Mouse (Mus musculus): Measurements from ENCODE around the gene Ndufb4. TPM values are rescaled to one million over a fixed set of nuclear protein-coding genes. Genes with fewer than 3 reads are reported as not detected.
"Not testable (repeated sequence)": the region's sequence is repeated elsewhere in the genome, so short reads cannot be mapped to it uniquely, and the experiment has no call there.

Gene Ndufb4
- 16.8 and 24.1 TPM in 2 replicates for total RNA-seq (2017)

DNA sequence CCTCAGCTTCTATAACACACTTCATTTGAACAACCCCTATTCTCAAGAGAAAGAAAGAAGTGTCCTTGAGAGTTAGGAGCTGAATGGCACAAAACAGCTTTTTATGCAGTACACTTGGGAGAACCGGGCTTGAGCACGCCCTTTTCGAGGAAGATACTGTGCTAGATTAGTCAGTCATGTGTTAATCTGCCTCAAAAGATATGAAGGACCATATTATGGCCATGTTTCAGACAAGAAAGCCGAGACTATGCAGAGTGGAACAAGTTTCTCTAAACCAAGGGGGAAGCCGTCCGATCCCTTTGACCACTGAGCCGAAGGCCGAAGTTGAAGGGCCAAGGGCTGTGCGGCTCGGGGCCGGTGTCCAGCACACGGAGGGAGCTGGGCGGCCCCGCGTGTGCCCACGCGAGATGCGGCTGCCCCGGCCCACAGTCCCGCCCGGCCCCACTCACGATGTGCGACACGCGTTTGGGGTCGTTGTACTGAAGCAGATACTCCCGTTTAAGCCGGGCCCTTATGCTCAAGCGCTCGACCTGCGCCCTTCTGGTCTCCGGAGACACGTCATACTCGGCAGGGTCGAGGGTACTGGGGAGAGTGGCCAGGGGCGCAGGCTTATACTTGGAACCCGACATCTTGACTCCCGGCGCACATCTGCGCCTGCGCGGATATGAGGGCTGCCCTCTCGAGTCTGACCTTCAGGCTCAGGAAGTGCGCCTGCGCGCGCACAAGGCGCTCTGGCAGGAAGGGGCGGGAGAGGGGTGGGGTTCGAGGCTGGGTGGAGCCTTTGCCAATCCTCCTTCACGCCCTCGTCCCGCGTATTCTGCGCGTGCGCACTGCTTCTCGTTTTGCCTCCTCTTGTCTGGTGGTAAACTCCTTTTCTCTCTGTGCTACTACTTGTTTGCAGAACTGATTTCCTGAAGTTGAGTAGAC lies at the start of gene Ndufb4:
Ndufb4 (minus strand) TSS at position 723 of the 927 bp plus-strand sequence.
- peak; percentile 97 to 98 for ATAC-seq (replicated peaks in 1 of 2; ENCODE audit: insufficient read depth in 1 of 2, low FRiP score in 2 of 2, low TSS enrichment in 1 of 2, low read depth in 1 of 2, poor library complexity in 2 of 2, severe bottlenecking in 2 of 2)

DNA sequence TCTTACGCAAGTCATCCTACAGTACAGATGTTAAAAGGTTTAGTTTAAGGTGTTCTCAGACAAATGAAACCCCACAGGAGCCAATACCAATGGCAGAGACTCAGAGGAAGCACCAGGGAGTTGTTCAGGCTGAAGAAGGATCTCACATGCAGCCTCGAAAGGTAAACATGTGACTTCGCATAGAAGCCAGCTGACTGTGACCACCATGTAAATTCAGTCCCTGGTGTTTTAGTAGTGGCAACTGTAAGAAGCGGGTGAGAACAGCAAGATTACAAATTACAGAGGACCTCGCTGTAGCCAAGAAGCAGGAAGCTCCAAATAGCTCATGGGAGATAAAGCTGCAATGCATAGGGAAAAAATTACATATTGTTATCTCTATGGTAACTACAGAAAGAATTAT lies 49.6 kb upstream of the Ndufb4 start:
- no peak for ATAC-seq (replicated peaks in 1 of 2; ENCODE audit: insufficient read depth in 1 of 2, low FRiP score in 2 of 2, low TSS enrichment in 1 of 2, low read depth in 1 of 2, poor library complexity in 2 of 2, severe bottlenecking in 2 of 2)

DNA sequence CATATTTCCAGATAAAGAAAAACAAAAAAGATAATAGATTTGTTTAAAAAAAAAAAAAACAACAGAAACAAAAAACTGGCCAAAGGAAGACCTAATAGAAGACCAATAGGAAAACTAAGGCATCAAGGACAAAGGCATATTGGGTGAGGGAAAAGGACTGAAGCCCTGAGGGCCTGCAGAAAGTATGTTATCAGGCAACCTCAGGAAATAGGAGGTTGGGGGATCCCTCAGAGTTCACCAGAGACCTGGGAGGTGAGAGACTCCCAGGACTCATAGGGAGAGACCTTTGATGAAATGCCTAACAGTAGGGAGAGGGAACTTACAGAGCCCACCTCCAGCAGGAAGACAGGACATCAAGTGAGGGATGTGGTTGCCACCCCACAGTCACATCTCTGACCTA lies 45.8 kb upstream of the Ndufb4 start:
- ATAC-seq (replicated peaks in 1 of 2; ENCODE audit: insufficient read depth in 1 of 2, low FRiP score in 2 of 2, low TSS enrichment in 1 of 2, low read depth in 1 of 2, poor library complexity in 2 of 2, severe bottlenecking in 2 of 2): not testable (repeated sequence)

DNA sequence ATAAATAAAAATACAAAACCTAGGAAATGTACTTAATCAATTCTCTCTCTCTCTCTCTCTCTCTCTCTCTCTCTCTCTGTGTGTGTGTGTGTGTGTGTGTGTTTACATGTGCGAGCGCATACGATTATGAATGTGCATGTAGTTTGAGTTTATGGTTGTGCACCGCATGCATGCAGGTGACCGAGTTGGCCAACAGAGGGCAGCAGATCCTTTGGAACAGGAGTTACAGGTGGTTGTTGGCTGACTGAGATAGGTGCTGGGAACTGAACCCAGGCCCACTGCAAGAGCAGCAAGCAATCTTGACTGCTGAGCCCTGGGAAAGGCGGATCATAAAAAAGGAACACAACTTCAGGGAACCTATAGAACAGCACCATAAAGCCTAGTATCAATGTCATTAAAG lies 44.5 kb upstream of the Ndufb4 start:
- no peak for ATAC-seq (replicated peaks in 1 of 2; ENCODE audit: insufficient read depth in 1 of 2, low FRiP score in 2 of 2, low TSS enrichment in 1 of 2, low read depth in 1 of 2, poor library complexity in 2 of 2, severe bottlenecking in 2 of 2)

DNA sequence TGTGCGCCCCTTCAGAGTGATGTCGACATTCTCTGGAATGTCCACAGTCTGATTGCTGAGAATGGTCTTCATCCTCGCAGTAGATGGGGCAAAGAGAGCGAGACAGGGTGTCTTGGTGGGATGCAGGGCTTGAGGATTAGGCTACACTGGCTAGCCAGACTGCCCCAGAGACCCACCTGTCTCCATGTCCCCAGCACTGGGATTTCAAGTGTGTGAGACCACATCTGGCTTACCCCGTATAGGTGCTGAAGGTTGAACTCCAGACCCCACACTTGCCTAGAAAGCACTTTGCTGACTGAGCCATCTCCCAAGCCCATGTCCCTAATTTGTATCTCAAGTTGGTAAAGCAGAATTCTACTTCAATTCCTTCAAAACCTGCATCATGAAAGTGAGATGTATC lies 43.0 kb upstream of the Ndufb4 start:
- ATAC-seq (replicated peaks in 1 of 2; ENCODE audit: insufficient read depth in 1 of 2, low FRiP score in 2 of 2, low TSS enrichment in 1 of 2, low read depth in 1 of 2, poor library complexity in 2 of 2, severe bottlenecking in 2 of 2): no peak

DNA sequence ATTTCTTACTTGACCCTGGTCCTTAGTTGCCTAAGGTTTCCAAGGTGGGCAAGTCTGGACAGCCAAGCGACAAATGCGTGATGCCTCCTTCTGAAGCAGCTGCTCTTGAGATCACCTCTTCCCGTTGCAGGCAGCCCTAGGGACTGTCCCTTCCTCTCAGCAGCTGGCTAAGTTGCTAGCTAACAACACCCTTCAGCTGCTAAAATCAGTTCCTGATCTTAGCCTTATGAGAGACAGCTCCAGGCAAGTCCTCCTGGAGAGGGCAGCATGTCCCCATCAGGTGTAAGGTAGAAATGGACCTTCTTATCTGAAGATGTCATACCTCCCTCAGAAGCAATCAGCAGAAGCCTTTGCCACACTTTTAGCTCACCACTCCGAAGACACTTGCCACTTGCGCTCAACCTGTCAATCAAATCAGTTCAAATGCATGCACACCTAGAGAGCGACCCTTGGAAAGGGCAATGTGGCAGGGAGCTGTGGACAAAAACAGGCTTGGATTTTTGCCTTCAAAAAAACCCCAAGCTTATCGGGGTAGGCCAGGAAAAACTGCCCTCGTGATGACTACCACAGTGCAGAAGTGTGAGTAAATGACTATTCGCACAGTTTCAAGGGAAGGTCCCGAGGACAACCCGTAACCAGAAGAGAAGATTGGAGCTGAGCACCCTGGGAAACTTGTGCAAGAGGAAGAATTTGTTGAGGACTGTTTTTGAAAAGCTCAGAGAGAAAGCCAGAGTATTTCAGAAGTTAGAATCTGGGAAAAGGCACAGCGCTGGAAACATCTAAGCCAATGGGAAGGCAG lies 36.9 kb upstream of the Ndufb4 start:
- ATAC-seq (replicated peaks in 1 of 2; ENCODE audit: insufficient read depth in 1 of 2, low FRiP score in 2 of 2, low TSS enrichment in 1 of 2, low read depth in 1 of 2, poor library complexity in 2 of 2, severe bottlenecking in 2 of 2): no peak

DNA sequence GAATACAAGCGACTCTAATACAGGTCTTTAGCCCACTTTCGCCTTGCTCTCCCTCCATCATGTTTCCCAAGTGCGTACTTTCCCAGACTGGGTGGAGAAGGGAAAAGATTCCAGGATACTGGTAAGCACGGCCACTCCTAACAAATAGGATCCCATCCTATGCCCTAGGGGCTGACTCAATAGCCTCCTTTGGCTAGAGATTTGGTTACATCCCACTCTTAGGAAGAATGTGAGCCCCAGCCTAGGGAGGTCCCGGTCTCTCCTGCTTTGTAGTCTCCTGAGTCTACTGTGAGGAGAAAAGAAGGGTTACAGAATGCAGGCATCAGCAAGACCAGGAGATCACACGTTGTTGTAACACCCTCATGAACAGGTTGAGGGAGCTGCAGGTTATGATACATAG lies 36.2 kb upstream of the Ndufb4 start:
- ATAC-seq (replicated peaks in 1 of 2; ENCODE audit: insufficient read depth in 1 of 2, low FRiP score in 2 of 2, low TSS enrichment in 1 of 2, low read depth in 1 of 2, poor library complexity in 2 of 2, severe bottlenecking in 2 of 2): no peak

DNA sequence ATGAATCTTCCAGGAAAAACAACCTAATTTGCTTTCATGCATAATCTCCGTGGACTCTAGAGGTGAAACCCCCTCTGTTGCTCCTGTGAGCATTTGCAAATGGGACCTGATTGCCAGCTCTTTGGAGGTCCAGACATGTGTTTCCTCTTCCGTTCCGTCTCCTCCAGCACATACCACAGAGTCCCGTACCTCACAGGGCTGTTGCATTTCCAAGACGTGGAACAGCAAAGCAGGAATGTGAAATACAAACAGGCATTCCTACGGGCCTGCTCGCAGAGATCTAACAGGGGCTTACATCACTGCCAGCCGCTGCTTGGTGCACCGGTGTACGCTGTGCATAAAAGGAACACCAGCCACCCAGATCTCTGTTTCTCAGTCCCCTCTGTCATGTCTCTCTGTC lies 35.7 kb upstream of the Ndufb4 start:
- ATAC-seq (replicated peaks in 1 of 2; ENCODE audit: insufficient read depth in 1 of 2, low FRiP score in 2 of 2, low TSS enrichment in 1 of 2, low read depth in 1 of 2, poor library complexity in 2 of 2, severe bottlenecking in 2 of 2): no peak; a peak in 1 of 4 replicates

DNA sequence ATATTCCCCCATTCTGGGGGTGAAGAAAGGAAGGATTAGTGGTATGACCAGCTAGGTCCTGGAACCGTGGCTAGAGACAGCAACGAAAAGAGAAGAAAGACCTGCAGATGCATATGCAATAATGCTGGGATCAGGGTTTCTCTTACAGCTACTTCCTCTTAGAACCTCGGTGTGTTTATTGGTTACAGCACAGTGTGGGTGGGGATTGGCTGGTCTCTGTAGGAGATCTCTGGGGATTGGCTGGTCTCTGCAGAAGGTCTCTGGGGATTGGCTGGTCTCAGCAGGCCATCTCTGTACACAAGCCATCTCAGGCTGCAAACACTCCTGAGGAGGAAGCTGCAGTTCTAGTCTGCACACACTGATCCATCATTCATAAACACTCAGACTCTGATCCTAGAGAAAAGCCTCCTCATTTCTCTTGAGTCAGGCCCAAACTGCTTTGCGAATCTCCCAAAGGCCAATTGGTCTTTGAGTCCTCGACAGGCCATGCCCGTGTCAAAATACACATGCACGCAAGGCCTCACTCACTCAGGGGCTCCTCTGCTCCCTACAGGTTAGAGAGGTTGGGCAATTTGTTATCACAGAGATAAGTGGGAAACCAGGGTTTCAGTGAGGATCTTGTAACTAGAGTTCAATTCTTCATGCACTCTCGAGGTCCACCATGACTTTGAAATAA lies 35.1 kb upstream of the Ndufb4 start:
- ATAC-seq (replicated peaks in 1 of 2; ENCODE audit: insufficient read depth in 1 of 2, low FRiP score in 2 of 2, low TSS enrichment in 1 of 2, low read depth in 1 of 2, poor library complexity in 2 of 2, severe bottlenecking in 2 of 2): peak; percentile 69 to 78

DNA sequence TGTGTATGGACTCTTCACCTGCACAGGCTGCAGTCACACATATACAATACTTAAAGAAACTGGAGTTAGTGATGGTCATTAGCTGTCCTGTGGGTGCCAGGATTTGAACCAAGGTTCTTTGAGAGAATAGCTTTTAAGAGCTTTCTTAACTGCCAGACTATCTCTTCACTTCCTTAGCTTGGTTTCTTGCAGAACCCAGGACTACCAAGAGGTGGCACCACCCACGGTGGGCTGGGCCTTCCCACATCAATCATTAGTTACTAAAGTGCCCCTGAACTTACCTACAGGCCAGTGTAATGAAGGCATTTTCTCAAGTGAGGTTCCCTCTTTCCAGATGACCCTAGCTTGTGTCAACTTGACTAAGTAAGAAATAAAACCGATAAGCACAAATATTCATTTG lies 33.9 kb upstream of the Ndufb4 start:
- no peak for ATAC-seq (replicated peaks in 1 of 2; ENCODE audit: insufficient read depth in 1 of 2, low FRiP score in 2 of 2, low TSS enrichment in 1 of 2, low read depth in 1 of 2, poor library complexity in 2 of 2, severe bottlenecking in 2 of 2)

DNA sequence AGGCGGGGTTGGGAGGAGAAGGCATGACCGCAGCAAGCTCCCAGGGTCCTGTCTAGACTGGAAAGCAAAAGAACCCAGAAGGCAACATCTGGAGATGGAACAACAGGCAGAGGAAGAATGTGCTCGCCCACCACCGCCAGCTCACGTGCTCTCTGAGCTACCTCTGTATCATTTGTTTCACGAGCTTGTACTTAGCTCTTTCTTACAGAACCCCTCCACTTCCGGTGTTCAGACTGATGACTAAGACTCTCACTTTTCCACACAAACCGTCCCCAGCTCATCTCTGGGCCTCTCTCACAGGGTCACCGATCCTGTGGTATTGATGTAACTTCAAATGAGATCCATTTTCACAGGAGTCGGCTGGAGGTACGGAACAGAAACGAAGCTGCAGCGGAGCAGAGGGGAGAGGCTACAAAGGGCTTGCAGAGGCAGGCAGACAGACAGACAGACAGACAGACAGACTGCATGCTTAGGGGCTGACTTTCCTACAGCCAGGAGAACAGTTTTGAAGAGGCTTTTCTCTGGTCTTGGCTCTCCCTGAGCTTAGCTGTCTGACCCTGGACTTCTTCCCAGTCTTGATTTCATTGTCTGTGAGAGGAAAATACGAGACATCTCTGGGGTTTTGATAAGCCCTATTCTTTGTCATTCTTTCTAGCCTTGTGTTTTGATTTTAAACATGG lies 33.2 kb upstream of the Ndufb4 start:
- ATAC-seq (replicated peaks in 1 of 2; ENCODE audit: insufficient read depth in 1 of 2, low FRiP score in 2 of 2, low TSS enrichment in 1 of 2, low read depth in 1 of 2, poor library complexity in 2 of 2, severe bottlenecking in 2 of 2): no peak

DNA sequence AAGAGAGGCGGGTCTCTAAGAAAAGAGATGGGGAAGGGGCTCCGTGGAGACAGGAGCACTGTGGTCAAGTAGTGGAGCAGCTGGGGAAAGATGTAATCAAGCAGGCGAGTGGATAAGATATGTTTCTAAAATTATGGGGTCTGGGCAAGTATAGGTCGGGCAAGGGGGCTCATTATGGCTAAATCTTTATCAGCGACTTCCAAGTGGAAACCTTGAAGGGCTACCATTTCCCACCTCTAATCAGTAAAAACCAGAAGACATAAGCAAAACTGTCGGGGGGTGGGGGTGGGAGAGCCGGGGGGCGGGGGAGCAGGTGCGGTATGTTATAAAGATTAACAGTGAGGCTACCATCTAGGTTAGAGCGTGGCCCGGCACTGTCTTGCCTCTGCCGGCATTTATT lies 32.6 kb upstream of the Ndufb4 start:
- no peak for ATAC-seq (replicated peaks in 1 of 2; ENCODE audit: insufficient read depth in 1 of 2, low FRiP score in 2 of 2, low TSS enrichment in 1 of 2, low read depth in 1 of 2, poor library complexity in 2 of 2, severe bottlenecking in 2 of 2)

DNA sequence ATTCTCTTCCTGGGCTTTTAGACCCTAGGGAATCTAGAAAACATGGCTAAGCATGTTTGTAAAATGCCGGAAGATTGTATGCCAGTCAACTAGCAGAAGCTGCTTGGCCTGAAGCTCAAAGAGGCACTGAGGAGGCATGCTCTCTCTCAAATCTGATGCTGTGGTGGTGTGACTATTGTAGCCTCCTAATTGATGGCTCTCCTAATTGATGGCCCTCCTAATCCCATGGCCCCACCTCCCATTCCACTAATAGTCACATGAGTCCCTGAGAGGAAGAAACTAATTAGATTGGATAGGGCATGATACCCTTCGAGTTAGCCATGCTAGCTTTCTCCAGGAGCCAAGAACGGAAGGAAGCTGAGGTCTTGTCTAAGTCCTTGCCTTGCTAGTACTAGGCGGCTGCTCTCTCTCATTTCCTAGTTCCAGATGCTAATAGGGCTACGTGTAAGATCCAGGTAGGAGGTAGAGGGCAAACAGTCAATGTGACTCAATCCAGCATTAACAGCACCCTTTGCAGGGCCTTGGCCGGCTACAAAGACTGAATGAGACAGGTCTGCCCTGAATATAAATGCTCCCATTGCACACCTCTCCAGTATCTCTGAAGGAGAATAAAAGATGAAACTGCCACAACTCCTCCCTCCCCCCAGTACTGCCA lies 31.8 kb upstream of the Ndufb4 start:
- ATAC-seq (replicated peaks in 1 of 2; ENCODE audit: insufficient read depth in 1 of 2, low FRiP score in 2 of 2, low TSS enrichment in 1 of 2, low read depth in 1 of 2, poor library complexity in 2 of 2, severe bottlenecking in 2 of 2): no peak

DNA sequence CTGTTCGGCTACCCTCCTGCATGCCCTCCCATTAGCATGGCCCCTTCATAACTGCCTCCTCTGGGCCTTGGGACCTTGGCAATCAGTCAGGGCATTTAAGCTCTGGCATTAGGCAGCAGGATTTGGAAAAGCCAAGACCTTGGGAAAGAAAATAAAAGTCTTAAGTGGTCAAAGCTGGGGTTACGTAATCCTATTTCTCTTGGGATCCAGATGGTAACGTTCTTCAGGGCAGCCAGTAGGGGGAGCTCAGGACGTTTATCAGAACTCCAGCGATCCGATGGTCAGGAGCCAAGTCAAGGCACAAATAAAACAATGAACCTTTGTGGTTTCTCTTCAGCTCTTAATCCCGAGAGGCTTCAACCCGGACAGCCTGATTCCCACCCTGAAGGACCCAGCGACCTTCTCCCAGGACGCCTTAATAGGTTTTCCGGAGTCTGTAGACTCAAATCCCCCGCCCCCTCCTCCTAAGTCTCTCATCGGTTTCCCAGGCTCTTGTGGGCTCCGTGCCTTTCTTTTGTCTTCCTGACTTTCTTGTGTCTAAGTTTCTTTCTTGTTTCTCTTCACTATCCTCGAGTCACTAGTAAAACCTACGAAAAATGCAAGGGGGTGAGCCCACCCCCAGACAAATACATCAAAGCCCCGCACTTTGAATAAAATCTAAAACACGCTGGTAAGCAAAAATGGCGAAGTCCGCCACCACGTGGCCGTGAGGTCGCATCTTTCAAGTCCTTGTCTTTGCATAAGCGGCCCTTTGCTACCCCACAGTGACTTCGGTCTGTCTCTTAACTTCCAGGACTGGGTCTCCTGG lies 30.6 kb upstream of the Ndufb4 start:
- ATAC-seq (replicated peaks in 1 of 2; ENCODE audit: insufficient read depth in 1 of 2, low FRiP score in 2 of 2, low TSS enrichment in 1 of 2, low read depth in 1 of 2, poor library complexity in 2 of 2, severe bottlenecking in 2 of 2): peak; percentile 73

DNA sequence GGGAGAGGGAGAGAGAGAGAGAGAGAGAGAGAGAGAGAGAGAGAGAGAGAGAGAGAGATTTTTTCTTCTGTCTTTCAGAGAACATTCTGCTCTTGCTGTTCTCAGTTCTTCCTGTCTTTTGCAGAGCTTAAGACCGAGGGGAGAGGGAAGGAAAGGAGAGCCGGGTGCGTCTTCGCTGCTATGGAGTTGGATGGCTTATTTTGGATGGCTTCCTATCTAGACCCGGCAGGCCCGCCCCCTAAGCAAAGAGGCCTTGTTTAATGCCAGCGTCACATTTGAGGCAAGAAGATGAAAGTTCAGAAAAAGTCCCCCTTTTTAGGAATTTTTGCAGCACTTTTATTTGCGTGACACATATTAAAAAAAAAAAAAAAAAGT lies 30.0 kb upstream of the Ndufb4 start:
- ATAC-seq (replicated peaks in 1 of 2; ENCODE audit: insufficient read depth in 1 of 2, low FRiP score in 2 of 2, low TSS enrichment in 1 of 2, low read depth in 1 of 2, poor library complexity in 2 of 2, severe bottlenecking in 2 of 2): no peak
